Mouse (Mus musculus) left cerebral cortex, postnatal 36 days (tissue): Measurements from ENCODE around the gene Olfr71. TPM values are rescaled to one million over a fixed set of nuclear protein-coding genes. Genes with fewer than 3 reads are reported as not detected.

Source experiments
- DNase-seq, 2 experiments: peaks; one replicate each; pipeline ENCODE4 v3.0.0; 2021 to 2022; ENCODE audit warnings: low spot score in 2 of 2, mixed read lengths in 1 of 2
- intact Hi-C: fragments of 180-260 bp; cut with DNase I; formaldehyde crosslinking; loops from one replicate; pipeline ENCODE4 v1.15.1; 2025
- total RNA-seq, 2 experiments: library from RNA; stranded (reverse); gene quantifications; 2 replicates each; pipeline ENCODE4 v1.2.3; 2021

Gene Olfr71
- total RNA-seq, 2 experiments from 2014 or later, result not detected

DNA sequence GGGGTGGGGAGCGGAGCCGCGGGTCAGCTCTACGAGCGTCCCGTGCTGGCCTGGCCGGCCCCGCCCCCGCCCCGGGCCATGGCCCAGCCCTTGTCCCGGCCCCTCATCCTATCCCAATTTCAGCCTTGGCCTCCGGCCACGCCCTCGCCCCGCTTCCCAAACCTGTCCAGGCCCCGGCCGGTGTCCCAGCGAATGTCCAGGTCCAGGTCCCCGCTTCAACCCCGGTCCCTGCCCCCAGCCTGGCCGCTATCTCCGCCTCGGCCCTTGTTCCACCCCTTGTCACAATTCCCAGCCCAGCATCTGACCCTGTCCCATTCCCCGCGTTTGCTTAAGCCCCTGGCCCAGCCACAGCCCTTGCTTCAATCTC lies 40.6 kb downstream of the Olfr71 start:
- intact Hi-C loops, result no loop called here
- no peak for DNase-seq

DNA sequence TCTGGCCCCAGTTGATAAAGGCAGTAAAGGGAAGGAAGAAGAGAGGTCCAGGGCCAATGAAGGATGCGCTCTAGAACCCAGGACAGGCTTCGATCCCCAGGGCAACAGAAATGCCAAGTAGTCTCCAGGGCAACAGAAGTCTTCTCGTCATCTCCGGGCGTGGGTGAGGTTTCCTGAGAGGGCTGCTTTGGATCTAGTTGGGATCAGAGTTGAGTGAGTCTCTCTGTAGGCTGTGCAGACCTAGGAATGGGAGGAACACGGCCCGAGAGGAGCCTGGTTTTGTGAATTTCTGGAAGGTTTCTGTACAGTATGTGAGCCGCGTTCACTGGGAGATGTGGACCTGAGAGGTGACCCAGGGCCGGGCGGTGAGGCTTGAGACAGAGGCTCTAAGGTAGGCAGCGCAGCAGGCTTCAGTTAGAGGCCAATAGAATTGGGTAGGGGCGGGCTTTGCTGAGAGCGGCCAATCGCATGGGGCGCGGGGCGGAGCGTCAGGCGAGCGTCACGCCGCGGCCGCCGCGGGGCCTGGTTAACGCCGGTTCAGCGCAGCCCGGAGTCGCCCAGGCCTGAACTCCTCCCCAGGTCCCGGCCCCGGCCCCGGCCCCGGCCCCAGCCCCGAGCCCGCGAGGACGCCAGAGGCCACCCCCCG lies 41.1 kb downstream of the Olfr71 start, which contains the start of the genes Tmem8b and Fam221b:
Tmem8b (plus strand) TSS at position 190 of the 646 bp plus-strand sequence.
Fam221b (minus strand) TSS at position 364 of the 646 bp plus-strand sequence.
- intact Hi-C loops, result no loop called here
- DNase-seq, result peak; percentile 90 to 92

DNA sequence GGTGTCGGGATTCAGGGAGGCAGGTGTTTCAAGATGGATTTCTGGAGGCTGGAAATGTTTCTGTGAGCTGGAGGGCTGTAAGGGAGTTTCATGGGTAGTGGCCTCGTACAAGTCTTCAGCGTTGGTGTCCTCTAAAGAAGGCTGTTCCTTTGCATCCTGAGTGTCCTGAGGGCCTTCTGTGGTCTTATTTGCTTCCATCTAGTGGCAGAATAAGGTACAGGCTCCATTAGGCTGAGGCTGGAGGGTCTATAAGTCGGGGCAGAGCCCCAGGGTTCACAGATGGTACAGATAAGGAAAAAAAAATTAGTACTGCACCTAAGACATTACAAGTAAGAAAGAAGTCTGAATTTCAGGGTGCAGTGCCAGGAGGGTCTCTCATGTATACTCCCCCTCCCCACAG lies 43.6 kb downstream of the Olfr71 start:
- intact Hi-C loops, result loop anchor here (2.0 kb wide), 1 partner anchor 36 kb away; the partner anchor contains the start of gene Npr2
- DNase-seq, result no peak

DNA sequence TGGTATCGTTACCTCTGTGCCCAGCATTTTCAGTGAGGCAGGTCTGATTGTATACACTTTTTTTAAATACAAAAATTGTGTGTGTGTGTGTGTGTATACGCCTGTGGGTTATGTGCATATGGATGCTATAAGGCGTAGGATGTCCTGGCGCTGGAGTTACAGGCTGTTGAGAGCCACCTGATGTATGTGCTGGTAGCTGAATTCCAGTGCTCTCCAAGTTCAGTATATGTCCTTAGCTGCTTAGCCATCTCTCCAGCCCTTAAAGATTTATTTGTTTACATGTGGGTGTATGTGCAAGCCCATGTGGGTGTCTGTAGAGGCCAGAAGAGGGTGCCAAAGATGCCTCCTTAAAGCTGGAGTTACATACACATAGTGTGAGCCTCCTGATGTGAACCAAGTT lies 52.9 kb downstream of the Olfr71 start:
- intact Hi-C loops, result loop anchor here (2.0 kb wide), 1 partner anchor 26 kb away; the partner anchor contains the start of gene Npr2

DNA sequence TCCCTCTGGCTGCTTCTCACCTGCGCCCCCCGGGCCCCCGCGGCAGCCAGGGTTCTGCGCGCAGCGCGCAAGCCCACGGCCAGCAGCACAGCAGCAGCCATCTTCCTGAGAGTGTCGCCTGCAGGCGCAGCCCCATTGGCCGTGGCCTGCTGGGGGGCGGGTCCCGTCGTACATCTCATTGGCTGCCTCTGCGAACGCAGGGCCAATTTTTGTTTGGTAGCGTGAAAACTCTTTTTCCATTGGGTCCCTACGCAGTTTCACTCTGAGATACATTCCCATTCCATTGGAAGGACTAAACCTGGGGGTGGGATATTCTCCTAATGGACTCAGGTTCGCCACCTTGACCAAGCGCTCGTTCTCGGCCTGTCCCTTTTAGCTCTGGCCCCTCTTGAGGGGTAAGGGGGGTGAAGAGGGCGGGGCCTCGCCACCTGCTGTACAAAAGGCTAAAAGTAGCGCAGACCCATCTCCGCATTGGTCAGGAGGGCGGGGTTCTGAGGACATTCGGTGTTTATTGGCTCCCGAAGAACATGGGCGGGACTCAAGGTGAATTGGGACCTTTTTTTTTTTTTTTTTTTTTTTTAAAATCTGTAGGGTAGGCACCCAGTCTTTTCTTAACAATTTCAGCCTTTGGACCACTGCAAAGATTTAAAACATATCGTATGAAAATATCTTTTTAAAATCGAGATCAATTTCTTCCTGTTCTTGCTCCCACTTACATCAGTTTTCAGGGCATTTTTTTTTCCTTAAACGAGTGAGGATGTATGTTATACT lies 53.5 kb downstream of the Olfr71 start, which contains the start of gene Hint2:
Hint2 (minus strand) TSS at position 128 of the 771 bp plus-strand sequence.
- DNase-seq, result peak; percentile 90 to 95
- intact Hi-C loops, result loop anchor here (2.0 kb wide), 1 partner anchor 26 kb away; the partner anchor contains the start of gene Npr2

More for the DNA sequence above, 52.9 kb downstream of the Olfr71 start:
- DNase-seq, result peak in 1 of 2 experiments; percentile 33

DNA sequence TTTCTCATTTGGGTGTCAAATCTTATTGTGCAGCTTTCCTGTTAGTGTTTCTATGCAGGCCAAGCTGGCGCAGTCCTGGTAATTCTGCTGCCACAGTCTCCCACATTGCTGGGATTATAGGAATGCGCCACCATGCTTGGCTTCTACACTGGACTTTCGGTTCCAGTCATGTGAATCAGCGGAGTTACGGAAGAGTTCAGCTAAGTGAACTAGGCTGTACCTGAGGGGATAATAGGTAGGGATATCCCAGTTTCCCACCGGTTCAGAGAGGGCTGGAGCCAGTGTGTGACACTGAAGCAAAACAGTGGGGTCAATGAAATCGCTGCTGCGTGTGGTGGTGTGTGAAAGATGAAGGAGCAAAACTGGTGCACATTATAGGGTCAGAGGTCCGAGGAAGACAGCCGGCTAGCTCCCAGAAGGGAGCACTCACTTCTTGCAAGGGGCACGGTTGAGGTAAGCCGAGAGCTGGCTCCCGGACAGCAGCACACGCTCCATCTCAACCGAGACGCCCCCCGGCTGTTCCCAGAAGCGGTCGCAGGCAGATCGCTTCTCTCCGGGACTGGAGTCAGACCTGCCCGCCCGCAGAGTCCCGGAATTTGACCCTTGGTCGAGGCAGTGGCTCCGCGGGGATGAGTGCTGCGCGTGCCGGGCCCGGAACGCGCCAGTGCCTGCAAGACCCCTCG lies 54.3 kb downstream of the Olfr71 start:
- DNase-seq, result peak in 1 of 2 experiments; percentile 22
- intact Hi-C loops, result loop anchor here (2.0 kb wide), 1 partner anchor 25 kb away; the partner anchor contains the start of gene Npr2

Other genes with a start within 250 kb of the Olfr71 start
- gene Sit1, start 226.5 kb downstream of the Olfr71 start, total RNA-seq, result not detected
- gene Ccdc107, start 217.4 kb downstream of the Olfr71 start, total RNA-seq, result 10 to 100 TPM; 25.5 to 25.9 TPM
- under 1 TPM; 0.70 to 0.79 TPM for gene Arhgef39, start 210.6 kb downstream of the Olfr71 start, total RNA-seq
- gene Car9, start 203.3 kb downstream of the Olfr71 start, total RNA-seq, result 1 to 10 TPM in 1 of 2 experiments, under 1 TPM in 1; 0.54 to 1.1 TPM
- 10 to 100 TPM in 1 of 2 experiments, 1 to 10 TPM in 1; 8.7 to 10.0 TPM for gene Tpm2, start 186.5 kb downstream of the Olfr71 start, total RNA-seq
- gene Creb3, start 147.9 kb downstream of the Olfr71 start, total RNA-seq, result 10 to 100 TPM; 74.4 to 84.8 TPM
- gene Tln1, start 147.6 kb downstream of the Olfr71 start, total RNA-seq, result 10 to 100 TPM; 43.0 to 45.4 TPM
- 10 to 100 TPM; 42.3 to 55.8 TPM for gene Rgp1, start 131.5 kb downstream of the Olfr71 start, total RNA-seq
- 10 to 100 TPM; 64.9 to 71.9 TPM for gene Gba2, start 131.4 kb downstream of the Olfr71 start, total RNA-seq
- not detected for gene Msmp, start 125.8 kb downstream of the Olfr71 start, total RNA-seq
- gene Npr2, start 78.3 kb downstream of the Olfr71 start, total RNA-seq, result 10 to 100 TPM; 46.4 to 62.2 TPM
- 1 to 10 TPM in 1 of 2 experiments, under 1 TPM in 1; 0.91 to 1.1 TPM for gene Spag8, start 56.7 kb downstream of the Olfr71 start, total RNA-seq
- gene Hint2, start 53.8 kb downstream of the Olfr71 start, total RNA-seq, result 10 to 100 TPM; 31.4 to 39.5 TPM
- 10 to 100 TPM; 65.1 to 67.9 TPM for gene Tmem8b, start 41.3 kb downstream of the Olfr71 start, total RNA-seq
- gene Fam221b, start 41.1 kb downstream of the Olfr71 start, total RNA-seq, result 1 to 10 TPM; 2.1 to 2.3 TPM
- not detected for gene Olfr70, start 9.4 kb downstream of the Olfr71 start, total RNA-seq
- 1 to 10 TPM; 1.2 to 1.7 TPM for gene Hrct1, start 16.9 kb upstream of the Olfr71 start, total RNA-seq
- 1 to 10 TPM in 1 of 2 experiments, under 1 TPM in 1; 0.62 to 1.1 TPM for gene Spaar, start 19.8 kb upstream of the Olfr71 start, total RNA-seq
- gene Olfr159, start 60.8 kb upstream of the Olfr71 start, total RNA-seq, result not detected
- gene Olfr156, start 113.6 kb upstream of the Olfr71 start, total RNA-seq, result not detected
- gene Olfr157, start 129.9 kb upstream of the Olfr71 start, total RNA-seq, result not detected
- gene Olfr155, start 141.3 kb upstream of the Olfr71 start, total RNA-seq, result not detected
- gene Reck, start 165.3 kb upstream of the Olfr71 start, total RNA-seq, result 1 to 10 TPM; 5.7 to 7.3 TPM
- 1 to 10 TPM; 2.5 to 3.2 TPM for gene Glipr2, start 247.1 kb upstream of the Olfr71 start, total RNA-seq